Mouse (Mus musculus) bone marrow macrophage, adult 2 months (primary cell): Measurements from ENCODE around the gene Dgcr6. TPM values are rescaled to one million over a fixed set of nuclear protein-coding genes. Genes with fewer than 3 reads are reported as not detected.
A peak's percentile ranks its signal among the peaks of the same experiment; 100 is the strongest.

Experiments used
- H3K27ac ChIP-seq: 2 replicates; pipeline ENCODE4 v1.5.1; 2012; ENCODE audit warnings: low read depth, low read length; ENCODE audit not compliant: insufficient read depth
- H3K4me1 ChIP-seq: 2 replicates; pipeline ENCODE4 v1.6.1; 2012; ENCODE audit warnings: low read length; ENCODE audit not compliant: control insufficient read depth, insufficient read depth
- H3K4me3 ChIP-seq: 2 replicates; pipeline ENCODE4 v1.5.1; 2012; ENCODE audit warnings: mild to moderate bottlenecking, low read length, moderate library complexity; ENCODE audit not compliant: insufficient read depth
- CTCF ChIP-seq: IDR thresholded peaks from 2 replicates; pipeline ENCODE4 v1.5.1; 2012; ENCODE audit warnings: low read depth, mild to moderate bottlenecking, low read length, moderate library complexity
- POLR2A ChIP-seq: IDR thresholded peaks from 2 replicates; pipeline ENCODE4 v1.6.1; 2012; ENCODE audit warnings: mild to moderate bottlenecking, low read depth, low read length, borderline replicate concordance
- polyA plus RNA-seq: library from polyadenylated mRNA; stranded (reverse); fragments of >200 nt; gene quantifications from 2 replicates; pipeline ENCODE4 v1.2.4, GENCODE M21; 2012; ENCODE audit not compliant: missing spikeins, insufficient read depth, insufficient read length

Gene Dgcr6
- polyA plus RNA-seq, 1 experiment, result 23.0 TPM

DNA sequence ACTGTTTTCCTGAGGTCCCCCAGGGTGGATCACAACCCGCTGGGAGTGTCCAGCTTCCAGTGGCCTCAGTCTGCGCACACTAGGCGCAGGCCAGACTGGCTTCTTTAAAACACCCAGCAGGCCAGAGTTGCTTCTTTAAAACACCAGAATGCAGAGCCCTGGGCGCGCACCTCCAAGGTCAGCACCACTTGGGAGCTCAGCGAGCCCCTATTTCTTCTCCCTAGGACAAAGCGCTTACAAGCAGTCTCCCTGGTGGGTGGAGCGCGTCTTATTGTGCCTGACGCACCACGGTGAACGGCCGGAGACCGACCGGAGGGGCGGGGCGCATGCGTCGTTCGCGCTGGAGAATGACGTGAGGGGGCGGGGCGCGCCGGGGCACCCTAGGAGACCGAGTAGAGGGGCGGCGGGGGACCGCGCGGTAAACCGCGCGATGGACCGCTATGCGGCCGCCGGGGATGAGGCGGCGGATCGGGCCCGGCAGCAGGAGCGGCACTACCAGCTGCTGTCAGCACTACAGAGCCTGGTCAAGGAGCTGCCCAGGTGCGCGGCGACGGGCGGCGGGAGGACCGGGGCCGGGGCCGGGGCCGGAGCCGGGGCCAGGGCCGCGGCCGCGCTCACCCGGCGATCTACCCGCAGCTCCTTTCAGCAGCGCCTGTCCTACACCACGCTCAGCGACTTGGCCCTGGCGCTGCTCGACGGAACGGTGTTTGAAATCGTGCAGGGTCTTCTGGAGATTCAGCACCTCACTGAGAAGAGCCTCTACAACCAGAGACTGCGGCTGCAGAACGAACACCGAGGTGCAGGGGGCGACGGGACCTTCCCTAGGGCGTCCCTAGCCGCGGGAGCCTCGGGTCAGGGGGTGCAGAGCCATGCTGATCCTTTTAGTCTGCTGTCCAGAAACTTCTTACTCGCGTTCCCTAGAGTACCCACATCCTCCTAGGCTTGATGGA lies 13.7 kb downstream of the Dgcr6 start:
- peak overlapping the region; percentile 86 for H3K4me3 ChIP-seq
- H3K4me1 ChIP-seq, result no peaks in the 10 kb centered on the region
- TF ChIP-seq CTCF, result no peak
- no peak; the same call in 1 of the 2 replicates for TF ChIP-seq POLR2A
- 0 out of 2 replicates have a peak overlapping the region, but pooled peaks have one; percentile 21 for H3K27ac ChIP-seq

DNA sequence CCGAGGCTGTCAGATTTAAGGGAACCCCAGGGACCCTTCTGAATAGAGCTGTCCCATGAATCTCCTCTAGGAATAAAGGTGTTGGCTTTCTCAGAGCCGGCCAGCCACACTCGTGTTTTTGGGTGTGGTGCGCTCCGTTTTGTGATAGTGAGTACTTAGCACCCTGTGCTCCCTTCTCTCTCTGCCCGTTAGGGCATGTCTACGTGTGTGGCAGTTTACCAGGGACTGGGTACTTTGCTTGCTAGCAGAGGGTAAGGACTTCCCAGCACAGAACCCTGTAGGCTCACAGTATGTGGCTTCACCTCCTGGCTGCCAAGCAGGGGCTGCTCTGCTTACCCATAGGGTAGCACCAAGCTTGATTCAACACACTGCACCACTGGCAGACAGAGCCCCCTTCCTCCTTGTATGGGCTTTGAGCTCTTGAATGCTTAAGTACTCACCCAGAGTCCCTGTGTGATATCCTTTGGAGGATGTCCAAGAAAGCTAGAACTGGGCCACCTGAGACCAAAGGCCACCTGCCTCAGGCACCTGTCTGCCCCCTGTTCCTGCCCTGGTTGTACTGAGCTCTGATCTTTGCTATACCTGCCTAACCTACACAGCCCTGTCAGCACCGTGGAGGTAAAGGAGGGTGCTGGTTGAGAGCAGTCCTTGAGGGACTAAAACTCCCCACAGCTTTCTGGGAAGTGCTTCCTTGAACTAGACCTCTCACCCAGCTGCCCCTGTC lies 16.2 kb downstream of the Dgcr6 start:
- no peaks in the 10 kb centered on the region for H3K4me1 ChIP-seq
- H3K27ac ChIP-seq, result no peak overlapping the region
- TF ChIP-seq CTCF (no peak), POLR2A (no peak)
- no peak overlapping the region for H3K4me3 ChIP-seq

DNA sequence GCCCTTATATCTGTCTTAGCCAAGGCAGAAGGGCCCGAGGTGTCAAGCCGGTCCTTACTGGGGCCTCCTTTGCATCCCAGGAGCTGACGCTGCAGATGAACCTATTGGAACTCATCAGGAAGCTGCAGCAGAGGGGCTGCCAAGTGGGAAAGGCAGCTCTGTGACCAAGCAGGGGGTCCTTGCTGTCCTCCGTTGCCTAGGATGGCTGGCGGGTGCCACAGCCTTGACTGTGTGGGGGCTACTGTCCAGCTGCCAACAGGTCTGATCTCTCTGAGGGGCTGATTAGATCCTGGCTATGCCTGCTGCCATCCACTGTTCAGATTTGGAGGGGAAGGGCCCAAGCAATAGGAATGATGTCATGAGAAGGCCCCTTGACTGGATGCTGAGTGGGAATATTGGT lies 18.1 kb downstream of the Dgcr6 start:
- TF ChIP-seq CTCF (no peak), POLR2A (no peak)
- Histone ChIP-seq H3K4me3 (no peak overlapping the region), H3K27ac (no peak overlapping the region), H3K4me1 (no peaks in the 10 kb centered on the region)

DNA sequence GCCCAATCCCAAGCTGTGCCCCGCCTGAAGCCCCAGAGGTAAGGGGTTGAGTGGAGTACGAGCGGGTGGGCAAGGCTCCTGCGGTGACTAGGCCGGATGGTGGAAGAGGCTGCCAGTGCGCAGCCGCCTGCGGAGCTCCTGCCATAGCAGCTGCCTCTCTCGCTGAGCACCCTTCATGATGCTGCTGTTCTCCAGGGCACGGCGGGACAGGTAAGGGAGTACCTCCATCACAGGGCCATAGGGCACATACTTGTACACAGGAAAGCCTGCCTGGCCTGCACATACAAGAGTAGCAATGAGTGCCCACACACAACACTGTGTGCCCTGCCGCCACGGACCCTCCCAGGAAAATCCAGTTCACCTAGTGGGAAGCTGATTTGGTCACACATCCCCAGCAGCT lies 19.4 kb downstream of the Dgcr6 start:
- no peak for TF ChIP-seq POLR2A
- no peak for TF ChIP-seq CTCF
- H3K4me1 ChIP-seq, result no peaks in the 10 kb centered on the region
- no peak overlapping the region for H3K4me3 ChIP-seq
- no peak overlapping the region for H3K27ac ChIP-seq

DNA sequence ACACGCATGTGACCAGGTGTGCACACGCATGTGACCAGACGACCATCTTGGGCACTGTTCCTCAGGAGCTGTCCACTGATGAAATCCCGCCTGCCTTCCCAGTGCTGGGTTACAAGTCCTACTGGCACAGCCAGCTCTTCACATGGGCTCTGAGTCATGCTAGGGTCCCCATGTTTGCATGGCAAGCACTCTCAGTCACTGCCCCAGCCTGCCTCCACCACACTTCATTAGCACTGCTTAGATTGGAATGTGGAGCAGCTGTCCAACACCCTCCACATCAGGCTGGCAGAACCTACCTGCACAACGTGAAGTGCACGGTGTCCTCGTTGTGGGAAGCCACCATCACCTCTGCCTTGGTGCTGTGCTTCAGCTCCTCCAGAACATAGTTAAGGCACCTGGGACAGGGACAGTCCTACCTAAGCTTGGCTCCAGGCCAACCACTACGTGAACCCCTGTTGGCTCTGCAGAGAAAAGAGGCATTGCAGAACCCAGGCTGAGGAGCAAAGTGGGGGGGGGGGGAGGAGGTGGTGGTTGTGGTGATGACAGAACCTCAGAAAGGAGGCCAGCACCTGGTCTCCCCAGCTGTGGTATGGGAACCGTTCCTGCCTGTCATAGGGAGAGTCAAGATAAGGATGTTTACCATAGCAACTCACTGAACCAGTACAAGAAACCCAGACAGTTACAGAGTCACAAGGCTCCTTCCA lies 20.8 kb downstream of the Dgcr6 start:
- H3K27ac ChIP-seq, result no peak overlapping the region
- H3K4me3 ChIP-seq, result no peak overlapping the region
- no peak for TF ChIP-seq POLR2A
- TF ChIP-seq CTCF, result no peak
- no peaks in the 10 kb centered on the region for H3K4me1 ChIP-seq

DNA sequence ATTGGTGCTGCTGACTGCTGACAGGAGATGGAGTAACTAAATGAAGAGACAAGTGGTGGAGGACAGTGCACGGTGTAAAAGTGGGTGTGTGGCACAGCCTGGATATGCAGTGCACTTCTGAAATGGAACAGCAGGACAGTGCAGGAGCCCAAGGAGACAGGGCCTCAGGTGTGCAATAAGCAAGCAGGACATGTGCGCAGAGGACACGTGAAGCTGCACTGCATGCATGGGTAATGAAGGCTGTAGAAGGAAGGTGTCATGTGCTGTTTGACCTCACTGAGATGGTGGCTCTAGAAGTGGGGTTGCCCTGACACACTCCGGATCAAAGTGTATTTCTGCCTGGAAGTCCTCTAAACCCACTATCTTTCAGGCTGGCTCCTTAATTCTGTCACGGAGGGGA lies 22.0 kb downstream of the Dgcr6 start:
- Histone ChIP-seq H3K27ac (no peak overlapping the region), H3K4me1 (no peaks in the 10 kb centered on the region), H3K4me3 (no peak overlapping the region)
- no peak for TF ChIP-seq POLR2A
- TF ChIP-seq CTCF, result no peak

DNA sequence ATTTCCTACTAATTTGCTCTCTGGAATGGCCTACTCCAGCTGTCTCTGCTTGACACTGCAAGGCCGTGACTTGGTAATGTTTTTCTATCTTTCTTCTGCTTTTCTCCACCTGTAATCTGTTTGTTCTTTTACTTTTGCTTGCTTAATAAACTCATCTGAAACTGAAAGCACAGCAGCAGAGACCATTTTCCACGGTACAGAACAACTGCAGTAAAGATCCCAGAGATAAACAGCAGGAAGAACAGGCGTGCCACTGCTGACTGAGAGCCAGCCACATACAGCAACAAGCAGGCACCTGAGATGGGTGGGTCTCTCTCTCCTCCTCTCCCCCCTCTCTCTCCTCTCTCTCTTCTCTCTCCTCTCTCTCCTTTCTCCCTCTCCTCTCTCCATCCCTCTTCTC lies 22.5 kb downstream of the Dgcr6 start:
- TF ChIP-seq CTCF (no peak), POLR2A (no peak)
- no peaks in the 10 kb centered on the region for H3K4me1 ChIP-seq
- H3K27ac ChIP-seq, result no peak overlapping the region

DNA sequence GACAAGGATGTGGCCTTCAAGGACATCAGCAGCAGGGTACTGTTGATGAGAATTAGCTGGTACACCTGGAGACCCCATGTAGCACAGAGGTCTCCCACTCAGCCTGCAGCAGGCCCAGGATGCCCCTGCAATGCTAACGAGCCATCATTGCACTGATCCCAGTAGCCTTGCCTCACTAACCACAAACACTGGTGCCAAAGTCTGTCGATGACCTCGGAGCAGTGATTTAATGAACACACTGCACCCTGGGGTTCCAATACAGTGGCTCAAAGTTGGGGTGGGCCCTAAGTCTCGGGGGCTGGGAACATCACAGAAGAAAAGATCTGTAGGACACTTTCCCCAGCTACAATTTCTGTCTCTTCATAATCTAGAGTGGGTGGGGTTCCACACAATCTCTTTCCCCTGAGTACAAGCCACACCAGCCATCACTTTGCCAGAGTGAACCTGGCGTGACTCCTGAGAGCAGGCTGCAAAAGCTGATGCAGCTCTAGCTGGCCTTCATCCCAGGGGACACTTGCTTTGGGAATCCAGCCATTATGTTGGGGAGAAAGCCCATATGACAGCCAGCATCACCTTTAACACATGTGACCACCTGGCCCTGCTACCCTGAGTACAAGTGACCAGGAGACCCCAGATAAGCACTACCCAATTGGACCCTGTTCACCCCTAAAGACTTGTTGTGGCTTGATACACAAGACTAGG lies 25.8 kb downstream of the Dgcr6 start:
- TF ChIP-seq CTCF (no peak), POLR2A (no peak)
- H3K27ac ChIP-seq, result no peak overlapping the region
- no peak overlapping the region for H3K4me3 ChIP-seq
- H3K4me1 ChIP-seq, result peaks cover 7% of the 10 kb centered on the region

More for the DNA sequence above, 22.5 kb downstream of the Dgcr6 start:
- no peak overlapping the region for H3K4me3 ChIP-seq

DNA sequence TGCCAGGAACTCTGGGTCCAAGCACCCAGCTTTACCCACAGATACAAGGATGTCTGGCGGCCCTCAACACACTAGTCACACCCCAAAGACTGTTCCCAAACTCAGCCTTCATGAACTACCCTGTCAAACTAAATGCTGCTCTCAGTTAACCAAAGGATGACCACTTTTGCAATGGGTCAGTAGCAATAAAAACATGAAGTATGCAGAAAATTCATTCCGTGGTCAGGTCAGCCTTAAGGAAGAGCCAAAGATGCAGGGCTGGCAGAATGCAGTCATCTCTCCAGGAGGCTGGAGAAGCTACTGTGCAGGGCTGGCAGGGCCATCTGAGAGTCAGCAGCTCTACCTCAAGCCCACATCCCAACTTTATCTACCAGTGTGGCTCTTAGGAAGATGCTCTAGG lies 26.6 kb downstream of the Dgcr6 start:
- H3K4me1 ChIP-seq, result peaks cover 7% of the 10 kb centered on the region

More for the DNA sequence above, 26.6 kb downstream of the Dgcr6 start:
- Histone ChIP-seq H3K27ac (no peak overlapping the region), H3K4me3 (no peak overlapping the region)
- no peak for TF ChIP-seq POLR2A
- TF ChIP-seq CTCF, result no peak
